Mouse (Mus musculus) forebrain, embryonic 14.5 days (tissue): Measurements from ENCODE around the gene Hipk4. TPM values are rescaled to one million over a fixed set of nuclear protein-coding genes. Genes with fewer than 3 reads are reported as not detected.

Source experiments
- ATAC-seq: fragments of 200-750 bp; cut with Nextera tagmentation; 2 replicates; pipeline ENCODE4 v1.8.0; 2017; ENCODE audit warnings: mild to moderate bottlenecking, moderate library complexity
- DNase-seq: peaks from one replicate; pipeline ENCODE4 v3.0.0-alpha.2; 2015; ENCODE audit warnings: low spot score
- H3K27ac ChIP-seq: fragments of 300-500 bp; sonication (generic); 2 replicates; pipeline ENCODE4 v1.5.1; 2014; ENCODE audit warnings: low read depth, mild to moderate bottlenecking, control low read depth, low read length, moderate library complexity
- H3K27me3 ChIP-seq: fragments of 300-500 bp; sonication (generic); replicated peaks from 2 replicates; pipeline ENCODE4 v1.6.1; 2014; ENCODE audit warnings: low read length, control low read depth, mixed read lengths; ENCODE audit not compliant: control insufficient read depth, insufficient read depth
- H3K36me3 ChIP-seq: fragments of 300-500 bp; sonication (generic); 2 replicates; pipeline ENCODE4 v1.6.1; 2014; ENCODE audit warnings: low read length, control low read depth; ENCODE audit not compliant: control insufficient read depth, insufficient read depth
- H3K4me1 ChIP-seq: fragments of 300-500 bp; sonication (generic); 2 replicates; pipeline ENCODE4 v1.6.1; 2014; ENCODE audit warnings: antibody characterized with exemption, low read length, control low read depth; ENCODE audit not compliant: control insufficient read depth, insufficient read depth
- H3K4me2 ChIP-seq: fragments of 300-500 bp; sonication (generic); 2 replicates; pipeline ENCODE4 v1.6.1; 2014; ENCODE audit warnings: mild to moderate bottlenecking, control low read depth, low read length
- H3K4me3 ChIP-seq: fragments of 300-500 bp; sonication (generic); 2 replicates; pipeline ENCODE4 v1.5.1; 2014; ENCODE audit warnings: low read depth, low read length, control low read depth
- H3K9ac ChIP-seq: fragments of 300-500 bp; sonication (generic); 2 replicates; pipeline ENCODE4 v1.6.1; 2014; ENCODE audit warnings: mild to moderate bottlenecking, low read length, control low read depth, moderate library complexity
- H3K9me3 ChIP-seq: fragments of 300-500 bp; sonication (generic); replicated peaks from 2 replicates; pipeline ENCODE4 v1.6.1; 2016; ENCODE audit warnings: low read length, control low read depth, mixed read lengths; ENCODE audit not compliant: control insufficient read depth
- WGBS: fragments of 180-500 bp; shearing (Covaris S2); extraction: QIAGEN DNeasy Blood & Tissue Kit; methylation state at CpG from one replicate; pipeline ENCODE4 v1.1.7; 2014; 5-methylcytosine and 5-hydroxymethylcytosine counted together
- polyA plus RNA-seq: library from polyadenylated mRNA; unstranded; fragments of >200 nt; fragmentation: Nextera tagmentation; extraction: Ambion mirVana; gene quantifications from 2 replicates; pipeline ENCODE4 v1.2.1, GENCODE M21; 2014

Gene Hipk4
- polyA plus RNA-seq = 0.08 and 0.27 TPM in 2 replicates

DNA sequence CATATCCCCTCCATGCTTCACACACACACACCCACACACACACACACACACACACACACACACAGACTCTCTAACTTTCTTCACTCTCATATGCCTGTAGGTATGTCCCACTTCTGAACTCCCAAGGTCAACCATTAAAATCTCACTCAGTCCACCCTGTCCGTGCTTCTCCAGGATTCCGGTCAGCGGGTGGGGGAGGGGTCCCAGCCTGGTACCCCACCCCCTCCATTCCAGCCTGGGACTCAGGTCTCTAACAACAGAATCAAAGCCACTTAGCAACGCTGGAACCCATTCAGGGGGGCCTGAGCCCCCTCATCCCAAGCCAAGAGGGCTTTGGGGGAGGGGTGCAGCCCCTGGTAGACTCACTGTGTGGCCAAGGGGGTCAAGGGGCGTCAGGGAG lies at the start of gene Hipk4:
Gene Hipk4 (plus strand): TSS at position 301 of the 400 bp plus-strand sequence.
- Histone ChIP-seq H3K9ac (no peak within 1 kb of the TSS), H3K4me1 (no peaks in the 10 kb centered on the region), H3K27me3 (no peaks in the 10 kb centered on the region), H3K36me3 (no peaks in the 10 kb centered on the region), H3K4me3 (no peak within 1 kb of the TSS), H3K4me2 (no peak within 1 kb of the TSS), H3K27ac (no peak within 1 kb of the TSS), H3K9me3 (no peaks in the 10 kb centered on the region)
- ATAC-seq (no peak), DNase-seq (no peak)
- 59% methylated on average over 5 of the region's 5 CpGs for WGBS

DNA sequence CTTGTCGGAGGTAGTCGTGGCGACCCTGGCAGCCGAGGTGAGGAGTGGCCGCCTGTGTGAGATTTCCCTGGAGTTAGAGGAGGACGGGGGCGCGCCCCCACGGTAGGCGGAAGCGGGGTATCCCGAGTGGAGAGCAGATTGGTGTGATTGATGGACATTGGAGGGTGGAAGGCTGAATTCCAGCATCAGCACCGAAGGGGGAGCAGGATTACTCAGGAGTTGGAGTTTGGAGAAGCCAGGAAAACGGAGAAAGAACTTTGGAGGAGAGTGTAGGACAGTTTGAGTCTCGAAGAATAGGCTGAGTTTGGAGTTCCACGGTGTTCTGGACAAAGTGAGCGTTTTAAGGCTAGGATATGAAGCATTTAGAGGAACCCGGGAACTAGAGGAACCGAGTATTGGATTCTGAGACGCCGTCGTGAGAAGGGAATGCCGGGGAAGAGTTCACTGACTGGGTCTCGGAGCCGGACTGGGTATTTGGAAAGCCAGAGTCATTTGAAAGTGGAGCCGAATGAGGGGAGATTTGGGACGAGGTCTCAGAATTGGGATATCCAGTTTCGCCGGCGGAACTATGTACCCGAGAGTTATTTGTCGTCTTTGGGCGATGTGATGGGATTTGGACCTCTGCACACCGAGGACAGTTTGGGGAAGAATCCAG lies 49.1 kb upstream of the Hipk4 start:
- H3K27ac ChIP-seq = peak overlapping the region; percentile 82
- no peaks in the 10 kb centered on the region for H3K27me3 ChIP-seq
- no peaks in the 10 kb centered on the region for H3K9me3 ChIP-seq
- peak overlapping the region; percentile 63 for H3K4me3 ChIP-seq
- H3K9ac ChIP-seq = peak overlapping the region; percentile 66
- peak overlapping the region; percentile 90 for H3K4me2 ChIP-seq
- WGBS = under 1% methylated on average over 34 of the region's 34 CpGs
- peaks cover 13% of the 10 kb centered on the region for H3K36me3 ChIP-seq
- peaks cover 3% of the 10 kb centered on the region; the same call in 1 of the 2 replicates for H3K4me1 ChIP-seq
- no peak for DNase-seq
- ATAC-seq = no peak

DNA sequence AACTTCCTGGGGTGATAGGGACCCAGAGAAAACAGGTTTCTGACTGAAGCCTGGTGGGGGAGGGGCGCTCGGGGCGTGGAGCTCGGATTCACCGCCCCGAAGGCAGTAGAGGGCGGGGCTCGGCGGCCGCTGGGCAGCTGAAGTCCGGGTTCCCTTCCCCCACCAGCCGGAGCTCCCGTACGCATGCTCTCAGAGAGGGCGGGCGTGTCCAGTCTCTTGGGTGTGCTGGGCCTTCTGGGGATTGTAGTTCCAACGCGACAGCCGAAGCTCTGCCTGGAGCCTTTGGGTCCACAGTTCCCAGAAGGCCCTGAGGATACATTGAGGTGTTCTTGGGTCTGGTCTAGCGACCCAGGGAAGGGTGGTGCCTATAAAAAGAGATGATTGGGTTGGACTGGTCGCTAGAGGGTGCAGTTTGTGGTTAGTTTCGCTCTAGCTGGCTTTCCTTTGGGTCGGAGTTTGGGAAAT lies 48.5 kb upstream of the Hipk4 start:
- peaks cover 13% of the 10 kb centered on the region for H3K36me3 ChIP-seq
- H3K9me3 ChIP-seq = no peaks in the 10 kb centered on the region
- ATAC-seq (peak; percentile 92), DNase-seq (peak; percentile 99)
- peak overlapping the region; percentile 66 for H3K9ac ChIP-seq
- H3K27ac ChIP-seq = peak overlapping the region; percentile 82
- no peaks in the 10 kb centered on the region for H3K27me3 ChIP-seq
- peak overlapping the region; percentile 90 for H3K4me2 ChIP-seq
- peaks cover 3% of the 10 kb centered on the region; the same call in 1 of the 2 replicates for H3K4me1 ChIP-seq
- peak overlapping the region; percentile 63 for H3K4me3 ChIP-seq
- WGBS = 2% methylated on average over 23 of the region's 23 CpGs

DNA sequence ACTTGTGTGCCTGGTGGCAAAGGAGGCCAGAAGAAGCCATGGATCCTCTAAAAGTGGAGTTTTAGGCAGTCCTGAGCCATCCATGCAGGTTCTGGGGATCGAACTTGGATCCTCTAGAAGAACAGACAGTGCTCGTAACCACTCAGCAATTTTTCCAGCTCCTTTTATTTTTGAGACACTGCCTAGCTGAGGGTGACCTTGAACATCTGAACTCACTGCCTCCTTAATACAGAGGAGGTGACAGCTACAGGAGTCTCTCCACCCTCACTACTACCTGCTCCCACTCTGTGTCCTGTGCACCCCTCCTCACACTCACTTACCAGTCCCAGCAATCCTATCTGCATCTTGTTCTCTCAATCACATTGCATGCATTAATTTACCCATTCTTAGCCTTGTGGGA lies 47.5 kb upstream of the Hipk4 start:
- DNase-seq (no peak), ATAC-seq (no peak)
- Histone ChIP-seq H3K27me3 (no peaks in the 10 kb centered on the region), H3K4me2 (no peak overlapping the region), H3K4me3 (no peak overlapping the region), H3K4me1 (peaks cover 3% of the 10 kb centered on the region; the same call in 1 of the 2 replicates), H3K9ac (no peak overlapping the region), H3K36me3 (peaks cover 13% of the 10 kb centered on the region), H3K9me3 (no peaks in the 10 kb centered on the region), H3K27ac (no peak overlapping the region)
- 96% methylated on average over 2 of the region's 2 CpGs for WGBS

DNA sequence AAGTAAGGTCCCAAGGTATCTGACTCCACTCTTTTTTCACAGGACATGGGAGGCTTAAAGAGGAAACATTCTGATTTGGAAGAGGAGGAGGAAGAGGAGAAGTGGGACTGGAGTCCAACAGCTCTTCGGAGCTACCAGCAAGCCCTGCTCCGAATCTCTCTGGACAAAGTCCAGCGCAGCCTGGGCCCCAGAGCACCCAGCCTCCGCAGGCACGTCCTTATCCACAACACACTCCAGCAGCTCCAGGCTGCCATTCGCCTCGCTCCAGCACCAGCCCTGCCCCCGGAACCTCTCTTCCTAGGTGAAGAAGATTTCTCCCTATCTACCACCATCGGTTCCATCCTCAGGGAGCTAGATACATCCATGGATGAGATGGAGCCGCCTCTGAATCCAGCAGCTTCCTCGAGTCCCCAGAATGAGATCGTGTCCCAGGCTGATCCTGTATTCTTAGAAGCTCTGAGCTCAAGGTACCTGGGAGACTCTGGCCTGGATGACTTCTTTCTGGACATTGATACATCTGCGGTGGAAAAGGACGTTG lies 46.9 kb upstream of the Hipk4 start:
- DNase-seq = no peak
- Histone ChIP-seq H3K4me3 (no peak overlapping the region), H3K36me3 (peaks cover 13% of the 10 kb centered on the region), H3K27me3 (no peaks in the 10 kb centered on the region), H3K4me1 (peaks cover 3% of the 10 kb centered on the region; the same call in 1 of the 2 replicates), H3K4me2 (no peak overlapping the region), H3K27ac (no peak overlapping the region), H3K9me3 (no peaks in the 10 kb centered on the region), H3K9ac (no peak overlapping the region)
- 96% methylated on average over 14 of the region's 14 CpGs for WGBS
- no peak for ATAC-seq

DNA sequence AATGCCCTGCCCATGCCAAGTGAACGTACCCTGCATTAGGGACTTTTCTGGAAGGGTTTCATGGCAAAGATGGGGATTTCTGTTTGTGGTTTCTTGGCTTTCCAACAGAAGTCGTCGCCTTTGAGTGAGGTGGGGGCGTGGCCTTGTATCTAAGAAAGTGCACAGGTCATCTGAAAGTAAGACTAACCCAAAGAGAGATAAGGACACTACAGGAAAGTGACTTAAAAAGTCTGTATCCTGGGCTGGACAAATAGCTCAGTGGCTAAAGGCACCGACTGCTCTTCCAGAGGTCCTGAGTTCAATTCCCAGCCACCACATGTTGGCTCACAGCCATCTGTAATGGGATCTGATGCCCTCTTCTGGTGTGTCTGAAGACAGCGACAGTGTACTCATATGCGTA lies 44.5 kb upstream of the Hipk4 start:
- DNase-seq (no peak), ATAC-seq (no peak)
- H3K27ac ChIP-seq = no peak overlapping the region
- peaks cover 3% of the 10 kb centered on the region; the same call in 1 of the 2 replicates for H3K4me1 ChIP-seq
- H3K9me3 ChIP-seq = no peaks in the 10 kb centered on the region
- 88% methylated on average over 7 of the region's 7 CpGs for WGBS
- no peak overlapping the region for H3K4me2 ChIP-seq
- H3K27me3 ChIP-seq = no peaks in the 10 kb centered on the region
- H3K9ac ChIP-seq = no peak overlapping the region
- no peak overlapping the region for H3K4me3 ChIP-seq
- peaks cover 13% of the 10 kb centered on the region for H3K36me3 ChIP-seq

DNA sequence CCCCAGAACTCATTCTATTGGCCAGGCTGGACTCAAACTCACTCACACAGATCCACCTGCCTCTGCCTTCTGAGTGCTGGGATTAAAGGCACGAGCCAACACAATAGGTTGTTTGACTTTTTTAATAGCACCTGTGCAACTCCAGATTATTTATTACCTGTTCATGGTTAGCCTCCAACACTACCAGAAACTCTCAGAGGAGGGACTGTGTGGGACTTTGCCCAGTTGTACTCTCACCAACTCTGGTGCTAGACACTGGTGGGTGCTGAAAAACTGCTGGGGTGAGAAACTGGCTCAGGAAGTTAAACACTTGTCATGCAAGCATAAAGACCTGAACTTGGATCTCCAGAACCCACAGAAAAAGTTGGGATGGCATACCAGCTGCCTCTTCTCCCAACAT lies 43.3 kb upstream of the Hipk4 start:
- WGBS = 65% methylated on average over 1 of the region's 1 CpGs
- Histone ChIP-seq H3K27me3 (no peaks in the 10 kb centered on the region), H3K27ac (no peak overlapping the region), H3K4me1 (peaks cover 3% of the 10 kb centered on the region; the same call in 1 of the 2 replicates), H3K9ac (no peak overlapping the region), H3K36me3 (peaks cover 13% of the 10 kb centered on the region), H3K4me2 (no peak overlapping the region), H3K4me3 (no peak overlapping the region), H3K9me3 (no peaks in the 10 kb centered on the region)
- ATAC-seq (no peak), DNase-seq (no peak)

DNA sequence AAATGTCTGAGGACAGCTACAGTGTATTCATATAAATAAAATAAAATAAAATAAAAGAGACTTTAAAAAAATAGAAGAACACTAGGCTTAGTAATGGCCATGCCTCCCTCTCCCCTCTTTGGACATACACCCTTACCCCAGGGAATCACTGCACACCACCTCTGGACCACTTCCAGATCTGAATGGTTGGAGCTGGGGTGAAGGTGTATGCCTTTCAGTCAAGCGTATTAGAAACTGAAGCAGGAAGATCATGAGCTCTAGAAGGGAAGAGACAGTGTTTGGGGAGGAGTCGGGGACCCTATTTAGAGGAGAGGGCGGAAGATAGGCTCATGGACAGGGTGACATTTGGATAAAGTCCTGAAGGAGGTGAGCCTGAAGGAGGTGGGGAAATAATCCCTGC lies 42.6 kb upstream of the Hipk4 start:
- 65% methylated on average over 3 of the region's 3 CpGs for WGBS
- Histone ChIP-seq H3K27me3 (no peaks in the 10 kb centered on the region), H3K36me3 (peaks cover 13% of the 10 kb centered on the region), H3K27ac (no peak overlapping the region), H3K4me1 (no peaks in the 10 kb centered on the region), H3K9ac (no peak overlapping the region), H3K4me2 (no peak overlapping the region), H3K4me3 (no peak overlapping the region), H3K9me3 (no peaks in the 10 kb centered on the region)
- no peak for DNase-seq
- ATAC-seq = no peak

DNA sequence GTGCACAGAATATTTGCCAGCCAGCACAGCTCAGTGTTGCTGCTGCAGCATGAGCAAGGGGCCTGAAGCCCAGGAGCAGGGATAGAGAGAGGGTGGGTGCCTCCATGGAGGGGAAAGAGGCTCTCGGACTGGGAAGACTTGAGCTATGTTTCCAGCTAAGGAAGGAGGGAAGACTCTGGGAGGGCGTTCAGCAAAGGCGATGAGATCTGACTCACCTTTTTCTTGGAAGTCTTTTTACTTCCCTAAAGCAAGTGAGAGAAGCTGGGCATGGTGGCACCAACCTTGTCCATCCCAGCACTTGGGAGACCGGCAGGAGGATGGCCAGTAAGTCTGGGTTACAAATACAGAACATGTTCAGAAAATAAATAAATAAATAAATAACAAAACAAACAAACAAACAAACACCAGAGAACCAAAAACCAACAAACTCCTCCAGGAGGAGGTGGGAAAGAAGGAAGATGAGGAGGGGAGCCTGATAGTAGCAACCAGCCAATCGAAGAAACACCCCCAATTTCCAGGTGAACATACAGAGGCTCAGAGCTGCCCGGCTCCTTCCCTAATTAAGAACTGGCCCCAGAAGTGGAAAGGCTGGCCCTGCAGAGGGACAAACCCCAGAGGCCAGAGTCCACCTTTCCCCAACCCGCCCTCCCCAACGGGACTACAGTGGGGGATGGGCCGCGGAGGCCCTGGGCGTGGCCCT lies 42.0 kb upstream of the Hipk4 start:
- DNase-seq = no peak
- H3K4me2 ChIP-seq = peak overlapping the region; percentile 43
- no peaks in the 10 kb centered on the region for H3K9me3 ChIP-seq
- peak overlapping the region; percentile 29 for H3K9ac ChIP-seq
- H3K4me3 ChIP-seq = peak overlapping the region; percentile 11
- 12% methylated on average over 11 of the region's 11 CpGs for WGBS
- H3K36me3 ChIP-seq = peaks cover 13% of the 10 kb centered on the region
- no peak overlapping the region for H3K27ac ChIP-seq
- ATAC-seq = no peak
- no peaks in the 10 kb centered on the region for H3K27me3 ChIP-seq
- no peaks in the 10 kb centered on the region for H3K4me1 ChIP-seq
